Mouse (Mus musculus): ENCODE data around the gene Mansc1. TPM values are rescaled to one million over a fixed set of nuclear protein-coding genes. Genes with fewer than 3 reads are reported as not detected.

Gene Mansc1
- polyA plus RNA-seq, 1 experiment from 2014 or later = 3.4 TPM

DNA sequence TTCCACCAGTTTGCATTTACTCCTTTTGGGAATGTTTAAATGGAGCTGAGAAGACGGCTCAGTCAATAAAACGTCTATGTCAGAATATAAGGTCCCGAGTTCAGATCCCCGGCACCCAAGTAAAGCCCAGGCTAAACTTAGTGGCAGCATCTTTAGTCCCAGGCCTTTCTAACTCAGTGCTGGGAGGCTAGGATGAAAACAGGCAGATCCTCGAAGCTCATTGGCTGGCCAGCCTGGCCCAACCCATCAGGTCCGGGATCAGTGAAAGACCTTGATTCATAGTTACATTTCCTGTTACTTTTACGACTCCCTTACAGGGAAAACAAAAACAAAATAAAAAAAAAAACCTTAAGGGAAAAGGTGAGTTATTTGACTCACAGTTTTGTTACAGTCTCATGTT lies 31.2 kb downstream of the Mansc1 start:
- DNase-seq (ENCODE audit: low spot score) = no peak

- no peak for DNase-seq (ENCODE audit: low spot score)
Observed at GRCm38 (mm10) chr6:134599239-134599638, 33.0 kb downstream of the Mansc1 start.

GRCm38 (mm10) chr6:134597651-134598229 lies 34.5 kb downstream of the Mansc1 start:
- no peak for DNase-seq (ENCODE audit: low spot score)

GRCm38 (mm10) chr6:134594569-134595442 lies 37.5 kb downstream of the Mansc1 start:
- DNase-seq (ENCODE audit: low spot score) = no peak

DNA sequence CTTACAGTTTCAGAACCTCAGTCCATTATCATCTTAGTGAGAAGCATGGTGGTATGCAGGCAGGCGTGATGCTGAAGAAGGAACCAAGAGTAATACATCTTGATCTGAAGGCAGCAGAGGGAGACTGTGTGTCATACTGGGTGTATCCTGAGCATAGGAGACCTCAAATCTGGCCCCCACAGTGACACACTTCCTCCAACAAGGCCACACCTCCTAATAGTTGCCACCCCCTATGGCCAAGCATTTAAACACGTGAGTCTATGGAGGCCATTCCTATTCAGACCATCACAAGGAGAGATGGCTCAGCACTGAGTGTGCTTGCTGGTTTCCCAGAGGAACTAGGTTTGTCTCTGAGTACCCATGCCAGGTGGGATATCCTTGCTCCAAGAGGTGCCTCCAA lies 40.7 kb downstream of the Mansc1 start:
- no peak for DNase-seq (ENCODE audit: low spot score)

GRCm38 (mm10) chr6:134586241-134586640 lies 46.0 kb downstream of the Mansc1 start:
- no peak for DNase-seq (ENCODE audit: low spot score)

DNA sequence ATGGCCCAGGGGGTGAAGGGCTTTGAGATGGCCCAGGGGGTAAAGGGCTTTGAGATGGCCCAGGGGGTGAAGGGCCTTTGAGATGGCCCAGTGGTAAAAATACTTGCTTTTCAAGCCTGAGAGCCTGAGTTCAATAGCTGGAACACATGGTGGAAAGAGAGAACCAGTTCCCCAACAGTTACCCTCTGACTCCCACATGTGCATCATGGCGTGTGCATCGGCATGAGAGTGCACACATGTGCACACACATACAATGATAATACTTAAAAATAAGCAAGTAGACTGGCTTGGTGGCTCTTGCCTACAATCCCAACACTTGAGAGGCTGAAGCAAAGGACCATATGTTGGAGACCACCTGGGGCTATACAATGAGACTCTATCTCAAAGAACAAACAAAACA lies 47.7 kb downstream of the Mansc1 start:
- DNase-seq (ENCODE audit: low spot score) = no peak

GRCm38 (mm10) chr6:134582110-134582509 lies 50.2 kb downstream of the Mansc1 start:
- no peak for DNase-seq (ENCODE audit: low spot score)

GRCm38 (mm10) chr6:134579506-134579905 lies 52.8 kb downstream of the Mansc1 start:
- no peak for DNase-seq (ENCODE audit: low spot score)

DNA sequence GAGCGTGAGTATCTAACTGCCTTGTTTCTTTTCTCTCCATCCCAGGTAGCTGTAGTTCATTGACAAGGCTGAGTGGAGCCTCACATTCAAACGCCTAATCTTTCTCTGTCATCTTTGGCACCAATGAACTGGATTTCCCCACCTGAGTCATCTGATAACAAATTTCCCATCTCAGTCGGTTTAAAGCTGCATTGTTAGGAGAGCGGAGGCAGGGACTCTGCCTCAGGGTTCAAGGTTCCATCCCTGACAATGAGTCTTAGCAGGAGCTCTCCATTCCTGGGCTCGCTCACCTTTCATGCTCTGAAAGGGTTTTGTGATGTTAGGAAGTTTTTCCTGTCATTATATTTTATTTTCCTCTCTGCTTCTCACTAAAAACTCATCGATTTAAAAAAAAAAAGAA lies 54.2 kb downstream of the Mansc1 start:
- DNase-seq (ENCODE audit: low spot score) = no peak

DNA sequence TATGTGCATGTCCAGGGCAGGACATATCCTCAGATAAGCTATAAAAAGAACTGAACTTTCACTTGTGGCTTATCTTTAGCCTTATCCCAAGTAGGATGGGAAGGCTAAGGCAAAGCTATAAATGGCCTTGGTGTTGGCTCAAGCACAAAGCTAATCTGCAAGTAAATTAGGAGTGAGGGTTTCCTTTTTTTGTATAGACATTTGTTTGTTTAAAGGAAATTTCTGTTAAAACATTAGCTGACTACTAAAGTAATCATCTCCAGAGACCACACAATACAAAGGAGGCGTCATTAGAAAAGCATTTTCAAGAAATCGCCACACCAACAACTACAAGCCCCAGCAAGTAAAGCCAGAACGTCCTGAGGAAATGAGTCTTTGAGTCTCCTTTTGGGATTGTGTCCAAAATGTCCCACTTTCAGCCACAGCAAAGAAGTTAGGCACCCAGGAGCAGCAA lies 57.0 kb downstream of the Mansc1 start:
- DNase-seq (ENCODE audit: low spot score) = no peak

DNA sequence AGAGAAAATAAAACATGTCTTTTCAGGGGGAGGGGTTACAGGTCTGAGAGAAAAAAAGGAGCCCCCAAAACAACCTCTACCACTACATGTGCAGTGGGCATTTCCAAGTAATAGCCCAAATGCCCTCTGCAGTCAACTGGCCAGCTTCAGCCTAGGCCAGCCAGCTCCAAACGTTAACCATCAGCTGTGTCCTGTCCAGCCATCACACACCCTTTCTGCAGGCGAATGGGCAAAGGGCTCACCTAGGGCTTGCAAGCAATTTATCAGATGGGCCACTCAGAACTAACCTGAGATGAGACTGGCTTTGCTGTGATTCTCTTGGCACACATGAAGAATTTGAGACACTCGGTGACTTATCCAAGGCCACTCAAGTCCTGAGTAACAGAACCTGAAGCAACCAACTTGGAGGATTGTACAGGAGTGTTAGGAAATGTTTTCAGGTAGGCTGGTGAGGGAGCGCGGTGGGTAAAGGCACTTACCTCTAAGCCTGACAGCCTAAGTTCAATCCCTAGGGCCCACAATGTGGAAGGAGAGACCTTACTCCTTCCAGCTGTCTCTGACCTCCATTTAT lies 64.2 kb downstream of the Mansc1 start:
- DNase-seq (ENCODE audit: low spot score) = no peak

GRCm38 (mm10) chr6:134566818-134567485 lies 65.3 kb downstream of the Mansc1 start, which contains the start of gene Lrp6:
Gene Lrp6, minus strand, starts transcription at chr6:134566965.
- peak; percentile 91 for DNase-seq (ENCODE audit: low spot score)

DNA sequence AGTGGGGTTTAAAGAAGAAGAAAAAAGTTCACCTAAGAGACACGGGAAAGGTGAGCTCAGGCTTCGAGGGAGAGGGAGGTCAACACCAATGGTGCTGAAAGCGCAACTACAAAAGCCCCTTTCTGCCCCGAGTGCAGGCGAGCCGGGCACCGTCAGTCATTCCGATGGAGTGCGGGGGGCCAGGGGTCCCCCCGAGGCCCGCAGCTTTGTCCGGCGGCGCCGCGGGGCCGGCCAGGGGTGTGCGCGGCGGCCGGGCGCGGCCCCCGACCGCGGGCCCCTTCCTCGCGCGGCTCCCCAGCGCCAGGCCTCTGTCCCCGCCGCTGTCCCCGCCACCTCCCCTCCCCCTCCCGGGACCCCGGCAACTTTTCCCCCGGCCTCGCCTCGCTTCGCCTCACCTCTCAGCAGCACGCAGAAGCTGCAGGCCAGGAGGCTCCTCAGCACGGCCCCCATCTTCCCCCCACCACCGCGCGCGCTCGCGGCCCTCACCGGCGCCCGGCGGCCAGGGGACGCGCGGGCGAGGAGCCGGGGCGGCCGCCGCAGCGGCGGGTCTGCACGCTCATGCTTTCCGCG lies 66.0 kb downstream of the Mansc1 start:
- DNase-seq (ENCODE audit: low spot score) = peak; percentile 23

GRCm38 (mm10) chr6:134565606-134566247 lies 66.6 kb downstream of the Mansc1 start:
- peak; percentile 25 for DNase-seq (ENCODE audit: low spot score)

DNA sequence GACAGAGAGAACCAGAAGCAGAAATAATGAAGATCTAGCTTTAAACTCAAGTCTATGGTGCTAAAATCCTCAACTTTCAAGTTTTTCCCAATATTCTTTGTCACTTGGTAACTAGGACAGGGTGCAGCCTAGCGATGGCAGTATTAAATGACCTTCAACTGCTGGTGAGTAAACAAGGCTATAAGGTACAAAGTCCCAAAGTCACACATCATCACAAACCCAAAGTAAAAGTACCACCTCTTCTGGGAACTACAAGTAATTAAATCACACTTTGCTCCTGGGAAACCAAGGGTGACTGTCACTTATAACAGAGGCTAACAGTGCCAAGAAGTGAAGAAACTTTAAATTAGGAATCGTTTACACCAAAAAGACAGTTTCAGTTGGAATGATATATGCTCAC lies 67.7 kb downstream of the Mansc1 start:
- no peak for DNase-seq (ENCODE audit: low spot score)

DNA sequence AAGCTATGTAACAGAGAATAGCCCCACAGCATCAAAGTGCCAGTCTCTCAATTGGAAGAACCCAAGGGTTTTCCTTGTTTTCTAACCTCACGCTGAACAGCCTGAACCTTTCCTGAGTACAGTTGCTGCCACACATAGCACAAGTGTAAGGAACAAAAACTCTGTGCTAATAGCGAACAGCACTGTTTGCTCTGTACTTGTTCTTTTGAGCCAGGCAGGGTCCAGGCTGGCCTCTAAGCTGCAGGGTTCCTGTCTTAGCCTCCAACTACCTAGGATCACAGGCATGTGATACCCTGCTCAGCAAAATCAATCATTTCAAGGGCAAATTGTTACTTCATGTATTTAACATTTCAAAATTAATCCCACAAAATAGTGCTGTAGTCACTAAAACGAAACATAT lies 72.7 kb downstream of the Mansc1 start:
- DNase-seq (ENCODE audit: low spot score) = no peak

Data from thymus, postnatal 0 days (tissue).